In genomic region chr7:111121522-111121921, GRCm38 (mm10) we compare ENCODE assay signal across 8 mouse cellular contexts. TPM values are rescaled to one million over a fixed set of nuclear protein-coding genes. Genes with fewer than 3 reads are reported as not detected.
DNase-seq lines count a peak whose midpoint lies in the region; ATAC-seq and TF ChIP-seq lines count a peak whose summit lies in the region.

No protein-coding gene starts in this region.

- TF ChIP-seq EP300 in MEL (IDR thresholded peaks at IDR 0.05; ENCODE audit: low read depth in 1 of 2, low read length in 2 of 2): no peak

- no peak for TF ChIP-seq POLR2A in MEL (IDR thresholded peaks at IDR 0.05; ENCODE audit: control insufficient read depth in 1 of 2, insufficient read depth in 1 of 2, low read depth in 1 of 2, low read length in 2 of 2, poor library complexity in 1 of 2)
- no peak for TF ChIP-seq POLR2A in embryonic fibroblast, embryonic 13.5 days (IDR thresholded peaks at IDR 0.05; ENCODE audit: low read depth, low read length)

- TF ChIP-seq RAD21 in MEL (IDR thresholded peaks at IDR 0.05; ENCODE audit: low read depth, low read length): no peak

- H3K9me3 ChIP-seq in MEL (replicated peaks; ENCODE audit: insufficient read depth, low read length): no peaks in the 10 kb centered on the region
- H3K9me3 ChIP-seq in kidney, embryonic 15.5 days (replicated peaks): no peaks in the 10 kb centered on the region

- H3K4me3 ChIP-seq in MEL (ENCODE audit: control insufficient read depth in 1 of 2, insufficient read depth in 1 of 2, low read depth in 2 of 2, low read length in 2 of 2): peak overlapping the region; percentile 79 to 82
- H3K4me3 ChIP-seq in embryonic fibroblast, embryonic 13.5 days (ENCODE audit: insufficient read depth, low read length): peak overlapping the region; percentile 58
- peak overlapping the region; percentile 57 for H3K4me3 ChIP-seq in kidney, embryonic 15.5 days (replicated peaks)

- H3K79me2 ChIP-seq in MEL (ENCODE audit: control insufficient read depth, insufficient read depth, low read length, poor library complexity): peaks cover 12% of the 10 kb centered on the region

- peak overlapping the region; percentile 83 for H3K27ac ChIP-seq in MEL (ENCODE audit: control insufficient read depth, low read depth, low read length)
- 0 out of 2 replicates have a peak overlapping the region, but pooled peaks have one; percentile 83 for H3K27ac ChIP-seq in embryonic fibroblast, embryonic 13.5 days (ENCODE audit: insufficient read depth, low read length)
- peak overlapping the region; percentile 98 for H3K27ac ChIP-seq in kidney, embryonic 15.5 days

- no peaks in the 10 kb centered on the region for H3K27me3 ChIP-seq in MEL (ENCODE audit: control insufficient read depth in 1 of 2, insufficient read depth in 2 of 2, low read length in 2 of 2)
- H3K27me3 ChIP-seq in kidney, embryonic 15.5 days: no peaks in the 10 kb centered on the region

- intact Hi-C loops in gastrocnemius, postnatal 36 days (cut with DNase I): no loop called here

- DNase-seq in layer of hippocampus, adult 11-12 months (ENCODE audit: low spot score): peak; percentile 24
- no peak for DNase-seq in layer of hippocampus, adult 9-10 months (ENCODE audit: low spot score)
- peak; percentile 68 for DNase-seq in MEL (ENCODE audit: low read depth, low spot score)
- peak; percentile 2 for DNase-seq in mesoderm, embryonic 11.5 days (ENCODE audit: low read depth, low spot score)
- no peak for DNase-seq in gastrocnemius, postnatal 36 days
- DNase-seq in retina, embryonic 14.5 days (ENCODE audit: low spot score): no peak

- H3K4me2 ChIP-seq in kidney, embryonic 15.5 days: peak overlapping the region; percentile 80

- H3K9ac ChIP-seq in MEL (ENCODE audit: control insufficient read depth, low read depth, low read length, poor library complexity, severe bottlenecking): peak overlapping the region; percentile 88
- peak overlapping the region; percentile 77 for H3K9ac ChIP-seq in kidney, embryonic 15.5 days

- WGBS in kidney, embryonic 15.5 days: 30% methylated on average over 9 of the region's 9 CpGs

- H3K4me1 ChIP-seq in MEL (ENCODE audit: control insufficient read depth in 1 of 2, insufficient read depth in 2 of 2, low read length in 2 of 2): peaks cover 8 to 9% of the 10 kb centered on the region in 2 experiments
- H3K4me1 ChIP-seq in embryonic fibroblast, embryonic 13.5 days (ENCODE audit: control insufficient read depth, insufficient read depth, low read length): peaks cover 3% of the 10 kb centered on the region; the same call in 1 of the 2 replicates
- peaks cover 8% of the 10 kb centered on the region for H3K4me1 ChIP-seq in kidney, embryonic 15.5 days

- no peak for ATAC-seq in kidney, embryonic 15.5 days (replicated peaks; ENCODE audit: low FRiP score)

- peaks cover 0 to 18% of the 10 kb centered on the region in 2 experiments; a peak in 3 of 4 replicates for H3K36me3 ChIP-seq in MEL (ENCODE audit: control insufficient read depth in 1 of 2, insufficient read depth in 2 of 2, low read length in 2 of 2)
- no peaks in the 10 kb centered on the region; the same call in 1 of the 2 replicates for H3K36me3 ChIP-seq in kidney, embryonic 15.5 days

- TF ChIP-seq CTCF in MEL (IDR thresholded peaks at IDR 0.05 in 2 of 3, conservative IDR thresholded peaks at IDR 0.05 in 1 of 3; ENCODE audit: control insufficient read depth in 1 of 3, insufficient read depth in 1 of 3, low read depth in 2 of 3, low read length in 3 of 3, poor library complexity in 1 of 3, severe bottlenecking in 1 of 3): no peak
- TF ChIP-seq CTCF in embryonic fibroblast, embryonic 13.5 days (IDR thresholded peaks at IDR 0.05; ENCODE audit: borderline replicate concordance, insufficient read depth, low read length): no peak

TF ChIP-seq in MEL, 35 proteins besides CTCF, POLR2A, EP300 and RAD21:
- TF ChIP-seq MYC (IDR thresholded peaks at IDR 0.05; ENCODE audit: low read depth, low read length) (peak; percentile 94; the same call in 1 of the 2 replicates), MYB (IDR thresholded peaks at IDR 0.05; ENCODE audit: low read depth, low read length) (no peak), SIN3A (IDR thresholded peaks at IDR 0.05; ENCODE audit: low read length) (0 out of 2 replicates have a peak, but pooled peaks have one; percentile 10), POLR2AphosphoS2 (IDR thresholded peaks at IDR 0.05; ENCODE audit: low read length) (no peak), MXI1 (IDR thresholded peaks at IDR 0.05; ENCODE audit: low read depth, low read length) (peak; percentile 64; the same call in 1 of the 2 replicates), CHD1 (IDR thresholded peaks at IDR 0.05; ENCODE audit: low read depth, low read length) (peak; percentile 56; the same call in 1 of the 2 replicates), USF1 (IDR thresholded peaks at IDR 0.05; ENCODE audit: low read depth, low read length) (peak; percentile 74), ZC3H11A (IDR thresholded peaks at IDR 0.05; ENCODE audit: low read depth, low read length) (0 out of 2 replicates have a peak, but pooled peaks have one; percentile 14), MAX (IDR thresholded peaks at IDR 0.05; ENCODE audit: low read length) (peak; percentile 93), UBTF (IDR thresholded peaks at IDR 0.05; ENCODE audit: borderline replicate concordance, insufficient read depth, low read depth, low read length) (no peak)

RNA-seq across cellular contexts. Expression of gene Eif4g2, which starts 38.7 kb away (rescaled TPM):
- total RNA-seq in MEL (2012; rRNA removed): 332 and 344 TPM in 2 replicates
- polyA plus RNA-seq in MEL (2012; ENCODE audit: insufficient read depth in 1 of 2, insufficient read length in 2 of 2, low read depth in 1 of 2, low replicate concordance in 2 of 2, missing spikeins in 1 of 2): 100 to 1,000 TPM; 935 to 958 TPM
- 1,344 and 1,778 TPM in 2 replicates for polyA plus RNA-seq in embryonic fibroblast, embryonic 13.5 days (2011; ENCODE audit: insufficient read length, low read depth, missing spikeins)
- 872 and 889 TPM in 2 replicates for polyA plus RNA-seq in kidney, embryonic 15.5 days (2015; fragmentation: Nextera tagmentation; extraction: Ambion mirVana)
- 100 to 1,000 TPM; 625 to 714 TPM for total RNA-seq in gastrocnemius, postnatal 36 days (2021)

Comparison
In these comparisons a context has a peak if more than half of its experiments do, and no peak if none do; other contexts are left out.
1. DNase-seq: peak in layer of hippocampus, adult 11-12 months (single experiment), MEL (single experiment) and mesoderm, embryonic 11.5 days (single experiment); none in layer of hippocampus, adult 9-10 months (single experiment), gastrocnemius, postnatal 36 days (0 of 2) and retina, embryonic 14.5 days (single experiment).
2. Peak in every context shown above with its lines, with median percentiles within 50 percentile points of each other: H3K27ac ChIP-seq and H3K4me3 ChIP-seq.